Mouse (Mus musculus) R1 (cell line): ENCODE measurements around the gene Rbsn.

Experiments used
- DNase-seq: peaks from one replicate; pipeline ENCODE4 v3.0.0-alpha.2; 2018; ENCODE audit warnings: low read depth, low spot score

Gene Rbsn

DNA sequence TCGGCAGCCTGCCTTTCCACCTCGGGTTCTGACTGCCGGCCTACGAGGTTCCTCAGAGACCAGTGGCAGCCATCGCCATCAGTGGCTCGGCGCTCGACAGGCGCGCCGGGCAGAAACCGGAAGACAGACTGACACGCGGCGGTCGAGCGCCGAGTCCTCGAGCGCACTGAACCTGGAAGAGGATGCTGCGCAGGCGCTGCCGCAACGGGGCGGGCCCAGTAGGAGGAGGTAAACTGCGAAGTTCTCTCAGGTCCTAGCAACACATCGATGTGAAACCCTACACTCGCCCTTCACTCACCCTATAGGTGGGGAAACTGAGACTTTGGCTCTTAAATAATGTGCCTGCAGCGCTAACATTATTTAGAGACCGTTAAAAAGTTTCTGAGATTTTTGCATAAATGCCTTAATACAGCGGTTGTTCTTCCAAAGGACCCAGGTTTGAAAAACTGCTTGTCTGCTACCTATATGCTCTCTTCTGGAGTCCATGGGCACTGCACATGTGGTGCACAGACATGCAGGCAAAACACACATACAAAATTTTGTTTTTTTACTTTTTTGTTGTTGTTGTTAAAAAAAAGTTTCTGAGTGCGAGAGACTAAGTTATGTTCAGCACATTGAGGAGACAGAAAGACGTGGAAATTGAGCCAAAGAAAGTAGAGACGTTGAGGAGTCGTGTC is at the start of gene Rbsn:
TSS of gene Rbsn (minus strand) at position 153 of the 677 bp plus-strand sequence.
- DNase-seq, result peak; percentile 96

DNA sequence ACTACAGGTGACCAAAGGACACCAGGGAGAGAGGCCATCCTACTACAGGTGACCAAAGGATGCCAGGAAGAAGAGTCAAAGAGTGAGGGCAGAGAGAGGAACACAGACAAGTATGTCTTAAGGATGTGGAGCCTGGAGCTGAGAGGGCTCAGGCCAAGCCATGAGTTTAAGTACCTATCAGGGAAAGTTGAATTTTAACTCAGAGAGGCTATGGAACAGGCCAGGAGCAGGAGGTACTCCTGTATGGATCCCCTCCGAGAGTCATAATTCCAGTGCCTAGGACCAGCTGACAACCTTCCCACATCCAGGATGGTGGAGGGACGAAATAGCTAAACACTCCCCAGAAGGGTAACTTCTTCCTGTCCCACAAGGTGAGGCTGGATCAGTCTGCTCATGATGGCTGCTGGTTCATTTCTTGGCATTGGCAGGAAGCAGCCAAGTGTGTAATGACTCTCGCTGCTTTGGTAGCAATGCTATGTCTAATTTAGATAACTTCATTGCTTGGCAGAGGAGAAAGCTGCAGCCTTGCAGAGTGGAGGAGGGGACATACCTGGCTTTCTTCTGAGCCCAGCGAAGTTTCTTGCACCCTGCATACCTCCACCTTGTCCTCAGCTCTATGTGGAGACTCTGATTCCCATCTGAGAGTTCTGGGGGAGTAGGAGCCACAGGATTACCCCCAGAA is 46.6 kb upstream of the Rbsn start:
- DNase-seq, result no peak

DNA sequence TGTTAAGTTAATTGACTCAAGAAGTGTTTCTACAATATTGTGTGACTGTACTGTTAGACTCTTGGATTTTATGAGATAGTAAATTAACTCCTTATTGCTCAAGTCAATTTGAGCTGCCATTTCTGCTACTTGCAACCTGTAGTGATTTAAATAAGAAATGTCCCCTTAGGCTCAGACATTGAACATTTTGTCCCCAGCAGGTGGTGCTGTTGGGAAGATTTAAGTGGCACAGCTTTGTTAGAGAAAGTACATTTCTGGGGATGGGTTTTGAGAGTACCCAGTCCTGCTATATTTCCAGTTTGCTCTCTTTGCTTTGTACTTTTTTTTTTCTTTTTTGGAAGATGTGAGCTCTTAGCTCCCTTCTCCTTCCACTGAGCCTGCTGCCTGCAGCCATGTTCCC is 40.6 kb upstream of the Rbsn start:
- peak; percentile 56 for DNase-seq

DNA sequence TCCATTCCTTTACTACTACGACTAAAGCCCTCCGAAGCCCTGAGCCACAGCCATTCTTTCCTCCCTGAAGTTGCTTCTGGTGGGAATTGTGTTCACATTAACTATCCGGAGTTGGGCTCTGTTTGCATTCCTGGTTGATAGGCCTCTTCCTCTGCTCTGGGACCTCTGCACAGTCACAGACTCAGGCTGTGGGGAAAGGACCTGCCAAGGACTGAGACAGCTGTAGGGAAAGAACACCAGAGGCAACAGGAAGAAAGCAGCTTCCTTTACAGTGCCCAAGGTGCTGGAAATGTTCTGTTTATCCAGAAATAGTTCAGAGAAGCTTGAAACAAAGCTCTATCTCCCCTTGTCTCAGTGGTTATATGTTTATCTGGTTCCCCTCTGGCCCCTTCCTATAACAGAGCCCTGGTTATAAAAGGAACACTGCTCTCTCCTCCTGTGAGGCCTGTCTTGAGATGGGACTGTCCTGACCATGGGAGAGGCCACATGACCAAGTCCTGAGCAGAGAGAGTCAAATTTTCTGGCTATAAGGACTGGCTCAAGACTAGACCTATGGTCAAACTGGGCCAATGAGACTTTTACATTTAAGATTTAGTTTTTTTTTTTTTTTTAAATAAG is 38.6 kb upstream of the Rbsn start:
- no peak for DNase-seq

DNA sequence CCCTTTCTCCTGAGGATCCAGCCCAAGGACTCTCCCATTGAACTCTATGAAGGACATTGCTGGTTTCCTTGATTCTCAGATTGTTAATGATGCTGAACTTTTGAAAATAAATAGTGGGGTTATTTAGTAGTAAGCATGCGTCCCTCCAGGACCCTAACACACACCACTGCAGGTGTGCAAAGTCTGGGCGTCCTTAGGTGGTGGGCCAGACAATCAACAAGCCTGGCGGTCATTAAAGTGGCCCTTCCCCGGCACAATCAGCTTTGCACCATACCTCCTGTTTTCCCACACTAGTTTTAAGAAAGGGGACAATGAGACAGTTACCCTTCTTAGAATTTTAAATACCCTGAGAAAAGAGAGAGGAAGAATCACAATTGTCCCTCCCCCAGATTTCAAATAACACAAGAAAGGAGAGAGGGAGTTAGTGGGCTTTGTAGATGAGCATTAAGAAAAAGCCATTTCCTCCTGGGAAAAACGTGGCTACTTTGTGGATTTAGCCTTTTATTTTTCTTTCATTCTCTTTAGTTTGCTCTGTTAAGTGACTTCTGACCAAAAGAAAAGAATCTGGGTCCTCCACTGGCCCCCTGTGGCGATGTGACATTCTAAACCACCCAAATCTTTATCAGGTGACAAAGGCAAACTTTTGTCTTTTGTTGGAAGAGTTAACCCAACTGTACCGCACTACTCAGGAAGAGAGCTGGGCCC is 32.6 kb upstream of the Rbsn start:
- DNase-seq, result peak; percentile 92

DNA sequence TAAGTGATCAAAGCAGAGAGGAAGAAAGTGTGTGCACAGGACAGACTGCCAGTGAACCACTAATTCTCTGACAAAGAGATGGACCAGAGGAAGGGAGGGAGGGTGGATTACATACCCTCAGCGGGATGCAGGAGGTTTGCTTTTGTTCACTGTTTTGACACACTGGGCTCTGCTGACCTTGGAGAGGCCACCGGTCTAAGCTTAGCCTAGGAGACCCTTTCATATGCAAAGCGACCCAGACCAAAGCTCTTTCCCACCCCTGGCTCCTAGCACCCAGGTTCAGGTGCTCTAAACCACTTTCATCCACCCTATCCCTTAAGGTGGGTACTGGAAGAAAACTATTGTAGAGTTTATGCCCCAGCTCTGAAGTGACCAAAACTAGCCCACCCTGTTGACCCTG is 31.6 kb upstream of the Rbsn start:
- DNase-seq, result peak; percentile 86

DNA sequence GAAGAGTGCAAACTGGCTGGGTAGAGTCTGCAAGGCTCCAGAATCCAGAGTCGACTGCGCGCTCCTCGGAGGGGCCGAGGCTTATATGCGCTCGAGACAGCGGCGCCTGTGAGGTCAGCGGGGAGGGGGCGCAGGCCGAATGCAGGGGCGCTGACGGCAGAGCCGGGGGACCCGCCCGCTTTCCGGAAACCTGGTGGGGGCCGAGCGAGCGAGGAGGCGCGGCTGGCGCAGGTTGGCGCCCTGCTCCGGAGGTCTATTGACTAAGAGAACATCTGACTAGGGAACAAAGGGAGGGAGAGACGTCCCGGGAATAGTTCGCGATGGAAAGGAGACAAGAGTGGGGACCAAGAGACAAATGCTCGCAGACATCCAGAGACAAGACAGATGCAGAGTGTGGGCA is 29.9 kb upstream of the Rbsn start, which contains the start of gene Trh:
TSS of gene Trh (minus strand) at position 60 of the 400 bp plus-strand sequence.
- DNase-seq, result peak; percentile 61

DNA sequence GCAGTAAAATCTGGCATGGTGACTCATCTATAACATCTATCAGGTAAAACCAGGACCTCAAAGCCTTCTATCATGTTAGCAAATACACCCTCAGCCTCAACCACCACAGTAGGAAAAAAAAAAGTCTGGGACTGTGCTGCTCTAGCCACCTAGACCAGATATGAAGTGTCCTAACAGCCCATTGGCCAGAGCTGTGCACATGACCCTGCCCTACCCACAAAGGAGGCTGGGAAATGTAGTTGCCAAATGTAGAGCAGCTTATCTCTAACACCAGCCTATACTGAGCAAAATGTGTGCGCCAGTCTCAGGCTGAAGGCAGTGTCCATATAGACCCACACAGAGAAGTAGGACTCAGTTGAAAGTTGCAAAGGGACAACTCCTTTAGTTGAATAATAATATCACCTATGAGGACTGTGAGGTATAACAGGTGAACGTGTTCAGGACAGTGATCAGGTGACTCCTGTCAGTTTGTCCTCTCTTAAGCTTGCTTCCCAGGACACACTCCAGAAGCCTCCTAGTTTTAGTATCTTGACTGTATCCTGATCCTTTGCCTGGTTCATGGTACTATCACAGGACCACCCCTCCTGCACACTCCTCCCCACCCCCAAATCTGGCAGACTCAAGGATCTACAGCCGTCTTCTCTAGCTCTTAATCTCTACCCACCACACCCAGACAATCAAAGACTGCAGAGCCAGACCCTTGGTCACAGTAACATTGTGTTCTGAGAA is 26.6 kb upstream of the Rbsn start:
- peak; percentile 60 for DNase-seq

DNA sequence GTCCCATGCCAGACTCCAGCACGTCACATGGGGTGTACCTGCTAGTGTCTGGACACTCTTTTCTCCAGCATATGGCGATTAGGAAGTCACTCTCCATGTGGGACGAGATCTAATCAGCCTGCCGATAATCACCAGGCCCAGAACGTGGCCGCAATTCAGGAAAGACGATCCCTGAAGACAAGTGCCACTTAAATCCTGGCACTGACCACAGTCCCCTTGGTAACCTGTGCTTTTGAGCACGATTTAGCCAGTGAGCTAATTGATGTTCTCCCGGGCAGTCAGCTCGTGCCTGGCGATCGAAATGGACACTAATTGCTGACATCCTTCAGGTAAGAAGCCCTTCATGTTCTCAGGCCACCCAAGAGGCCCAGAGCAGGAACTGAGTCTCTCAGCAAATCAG is 20.3 kb upstream of the Rbsn start:
- DNase-seq, result no peak

DNA sequence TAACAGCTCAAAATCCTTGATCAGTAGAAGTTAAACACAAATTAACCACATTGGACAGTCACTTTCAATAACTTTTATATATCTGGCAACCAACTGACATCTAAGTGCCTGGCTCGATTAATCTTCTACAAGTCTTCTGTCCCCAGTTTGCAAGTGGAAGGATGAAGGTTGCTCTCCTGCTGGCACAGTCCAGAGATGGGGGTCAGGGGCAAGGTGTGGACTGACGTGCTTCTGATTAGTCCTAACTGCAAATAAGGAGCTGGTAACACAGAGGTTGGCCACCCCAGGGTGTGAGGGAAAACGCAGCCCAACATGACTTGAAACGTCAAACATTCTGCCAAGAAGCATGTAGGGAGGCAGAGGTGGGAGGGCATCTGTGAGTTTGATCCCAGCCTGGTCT is 17.0 kb upstream of the Rbsn start:
- DNase-seq, result no peak

DNA sequence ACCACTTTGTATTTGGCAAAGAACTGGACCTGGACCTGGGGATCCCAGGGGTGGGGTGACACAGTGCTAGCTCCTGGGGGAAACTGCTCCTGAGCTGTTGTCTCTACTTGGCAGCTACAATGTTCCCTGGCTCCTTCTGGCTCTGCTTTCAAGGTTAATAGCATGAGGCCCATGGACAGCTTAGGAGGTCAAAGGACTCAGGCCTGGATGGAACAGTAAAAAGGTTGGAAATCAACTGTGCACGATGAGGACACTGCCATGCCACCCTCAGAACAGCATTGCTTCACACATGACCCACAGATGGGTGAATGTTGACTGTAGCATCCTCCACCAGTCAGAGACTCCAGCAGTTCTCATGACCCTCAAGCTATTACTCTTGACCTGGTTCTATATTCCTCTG is 16.6 kb upstream of the Rbsn start:
- no peak for DNase-seq

DNA sequence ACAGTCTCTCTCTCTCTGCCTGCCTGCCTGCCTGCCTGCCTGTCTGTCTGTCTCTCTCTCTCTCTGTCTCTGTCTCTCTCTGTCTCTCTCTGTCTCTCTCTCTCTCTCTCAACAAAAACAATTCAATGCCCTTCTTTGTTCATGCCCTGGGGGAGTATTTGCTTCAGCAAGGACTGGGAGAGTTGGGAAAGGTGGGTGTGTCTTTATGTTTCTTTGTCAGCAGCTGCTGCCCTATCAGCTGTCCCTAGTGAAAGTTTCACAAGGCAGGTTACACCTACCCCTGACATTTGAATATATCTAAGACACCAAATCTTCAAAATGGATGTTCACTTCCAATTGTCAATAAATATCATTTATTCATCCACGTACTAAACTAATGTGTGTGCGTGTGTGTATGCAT is 14.9 kb upstream of the Rbsn start:
- peak; percentile 41 for DNase-seq

DNA sequence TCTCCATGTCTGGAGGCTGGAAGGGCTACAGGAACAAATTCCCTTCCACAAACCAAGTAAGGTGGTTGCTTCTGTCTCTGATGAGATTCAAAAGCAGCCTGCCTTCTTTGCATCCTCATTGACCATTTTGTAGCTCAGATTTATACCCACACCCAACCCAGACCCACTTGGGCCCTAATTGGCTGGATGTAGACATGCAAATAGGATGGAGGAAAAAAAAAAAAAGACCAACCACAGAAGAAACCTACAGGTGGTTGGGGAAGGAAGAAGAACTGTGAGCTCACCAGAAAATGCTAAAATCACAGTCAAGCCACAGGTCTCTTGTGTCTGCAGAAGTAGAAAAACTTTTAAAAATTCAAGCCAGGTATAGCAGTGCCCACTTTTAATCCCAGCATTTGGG is 14.4 kb upstream of the Rbsn start:
- no peak for DNase-seq

DNA sequence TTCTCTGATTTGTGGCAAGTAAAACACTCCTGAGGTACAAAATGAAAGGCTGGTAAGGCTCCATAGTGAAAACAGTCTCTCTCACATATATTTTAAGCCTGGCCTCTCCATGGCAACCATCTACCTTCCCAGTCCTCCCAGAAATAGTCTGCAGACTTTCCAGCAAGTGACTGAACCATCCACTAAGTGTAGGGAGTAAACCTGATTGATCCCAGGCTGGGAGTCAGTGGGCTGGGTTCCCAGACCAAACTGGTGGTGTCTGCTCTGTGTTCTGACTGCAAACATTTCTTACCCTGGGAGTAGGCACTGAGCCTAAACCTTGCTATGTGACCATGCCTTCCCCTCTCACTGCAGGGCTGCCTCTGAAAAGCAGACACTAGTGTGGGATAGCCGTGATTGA is 10.3 kb upstream of the Rbsn start:
- no peak for DNase-seq

DNA sequence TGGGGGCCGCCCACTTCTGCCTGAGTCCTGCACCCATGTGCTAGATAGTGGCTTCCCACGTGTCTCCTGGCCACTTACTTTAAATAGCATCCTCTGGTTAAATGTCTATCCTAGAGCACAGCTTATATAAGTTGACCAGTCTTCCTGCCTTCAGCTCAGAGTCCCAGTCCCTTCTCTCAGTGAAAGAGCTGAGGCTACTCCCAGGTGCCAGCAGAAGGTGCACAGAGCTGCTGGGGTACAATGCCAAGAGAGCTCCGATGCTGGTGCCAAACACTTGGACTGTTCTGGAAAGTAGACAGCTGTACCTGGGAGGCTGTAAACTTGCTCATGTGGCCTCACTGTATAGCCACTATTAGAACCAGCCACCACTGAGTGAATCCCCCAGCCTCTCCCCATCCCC is 7.3 kb upstream of the Rbsn start:
- DNase-seq, result no peak

DNA sequence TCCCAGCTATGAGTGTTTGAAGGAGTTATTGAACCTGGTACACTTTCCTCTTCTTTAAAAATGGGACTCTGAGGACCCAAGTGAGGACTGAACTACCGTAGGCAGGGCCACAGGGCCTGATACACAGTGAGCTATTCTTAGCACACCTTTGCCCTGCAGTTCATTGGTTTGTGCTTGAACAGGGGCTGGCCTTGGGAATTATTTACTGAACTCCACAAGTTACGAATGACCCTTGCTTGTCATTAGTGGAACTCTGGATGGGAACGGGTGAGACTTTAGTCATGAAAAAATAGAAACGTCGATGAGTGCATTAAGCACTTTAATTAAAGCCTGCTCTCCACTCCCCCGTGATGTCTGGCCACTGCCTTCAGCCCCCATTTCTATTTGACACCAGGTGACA is 6.9 kb upstream of the Rbsn start:
- DNase-seq, result no peak

DNA sequence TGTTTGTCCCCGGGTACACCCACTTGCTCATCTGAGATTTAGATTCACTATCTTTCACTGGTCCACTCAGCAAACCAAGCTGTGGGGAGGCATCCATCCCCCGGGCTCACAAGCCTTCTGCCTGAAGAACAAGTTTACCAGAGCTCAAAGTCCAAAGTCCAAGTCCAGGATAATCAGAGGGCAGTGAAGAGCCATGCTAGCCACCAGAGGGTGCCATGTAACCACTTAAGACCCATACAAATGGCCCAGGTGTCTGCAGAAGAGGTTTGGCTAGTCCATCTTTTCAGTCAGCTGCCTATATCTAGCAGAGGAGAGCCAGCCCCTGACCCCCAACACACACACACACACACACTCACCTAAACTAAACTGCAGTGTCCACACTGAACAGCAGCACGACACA is 4.7 kb upstream of the Rbsn start:
- DNase-seq, result peak; percentile 63

DNA sequence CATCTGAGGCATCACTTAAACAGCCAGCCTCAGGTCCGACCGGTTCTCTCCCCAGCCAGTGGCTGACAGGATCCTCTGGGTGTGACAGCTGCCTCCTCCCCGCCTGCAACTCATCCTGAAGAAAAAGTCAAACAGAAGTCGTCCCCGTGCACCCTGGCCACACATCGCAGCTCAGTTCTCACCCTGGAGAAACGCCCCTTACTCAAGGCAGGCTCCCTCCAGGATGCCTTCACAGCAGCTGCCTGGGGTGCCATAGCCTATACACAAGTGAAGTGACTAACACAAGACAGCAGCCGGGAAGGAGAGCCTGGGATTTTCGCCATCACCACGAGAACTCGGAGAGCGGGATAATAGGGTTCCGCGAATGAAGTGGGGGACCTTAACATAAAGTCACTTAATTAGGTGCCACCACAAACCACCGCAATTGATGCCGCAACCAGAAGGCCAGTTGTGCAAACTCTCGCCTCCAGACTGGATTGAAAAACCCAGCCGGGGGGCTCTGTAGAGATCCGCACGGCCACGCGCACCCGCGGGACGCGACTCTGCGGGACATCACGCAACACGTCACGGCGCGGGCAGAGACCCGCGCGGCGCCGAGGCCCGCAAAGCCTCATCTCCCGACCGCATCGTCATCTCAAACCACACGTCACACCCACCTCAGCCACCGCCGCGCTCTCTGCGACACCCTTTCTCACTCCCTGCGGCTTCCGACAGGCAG is 511 bp downstream of the Rbsn start:
- DNase-seq, result peak; percentile 62

DNA sequence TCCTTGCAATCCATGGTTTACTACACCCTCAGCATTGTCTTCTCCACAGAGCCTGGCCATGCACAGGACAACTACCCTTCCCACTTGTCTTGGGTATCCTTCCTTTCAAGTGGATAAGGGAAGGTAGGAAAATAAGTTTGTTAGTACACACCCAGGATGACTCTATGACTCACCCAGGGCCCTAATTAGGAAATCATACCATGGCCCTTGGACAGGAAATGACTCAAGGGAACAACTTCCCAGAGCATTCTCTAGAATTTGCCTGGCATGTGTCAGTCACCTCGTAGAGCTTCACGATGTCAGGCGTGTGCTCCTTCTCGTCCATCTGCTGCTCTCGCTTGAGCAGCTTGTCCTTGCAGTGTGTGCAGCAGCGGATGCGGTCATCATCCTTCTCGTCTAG is 15.3 kb downstream of the Rbsn start:
- no peak for DNase-seq

DNA sequence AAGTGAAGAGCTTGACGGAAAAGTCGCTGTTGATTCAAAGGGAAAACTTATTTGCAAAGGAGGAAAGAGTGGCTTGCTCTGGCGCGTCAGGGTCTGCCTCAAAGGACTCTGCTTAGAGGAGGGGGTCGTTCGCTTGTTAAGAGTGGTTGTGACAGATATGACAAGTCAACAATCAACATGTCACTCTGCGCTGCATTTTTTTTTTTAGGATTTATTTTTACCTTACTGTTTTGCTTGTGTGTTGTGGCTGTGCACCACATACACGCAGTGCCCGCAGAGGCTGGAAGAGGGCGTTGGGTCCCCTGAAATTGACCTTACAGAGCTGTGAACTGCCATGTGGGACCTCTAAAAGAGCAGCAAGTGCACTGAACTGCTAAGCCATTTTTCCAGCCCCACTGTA is 30.5 kb downstream of the Rbsn start:
- no peak for DNase-seq

DNA sequence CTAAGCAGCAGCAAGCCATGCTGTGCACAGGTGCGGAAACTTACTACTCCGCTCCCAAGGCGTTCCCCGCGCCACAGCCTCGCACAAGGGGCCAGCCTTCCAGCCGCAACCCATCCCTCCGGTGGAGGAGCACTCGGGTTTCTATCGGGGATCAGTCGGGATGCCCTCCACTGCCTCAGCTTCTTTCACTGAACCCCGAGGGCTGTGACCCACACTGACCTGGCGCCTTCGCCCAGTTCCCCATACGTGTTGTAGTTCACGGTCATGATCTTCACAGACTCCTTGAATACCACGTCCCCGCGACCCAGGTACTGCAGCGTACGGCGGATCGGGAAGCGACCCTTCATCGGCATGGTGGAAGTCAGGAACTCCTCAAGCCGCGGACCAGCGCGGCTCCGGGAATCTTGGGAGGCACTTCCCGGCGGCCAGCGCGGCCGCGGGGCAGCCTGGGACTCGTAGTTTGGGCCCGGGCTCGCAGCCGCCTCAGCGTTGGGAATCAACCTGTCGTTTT is 31.0 kb downstream of the Rbsn start, which contains the start of gene Mrps25:
TSS of gene Mrps25 (minus strand) at position 413 of the 511 bp plus-strand sequence.
- peak; percentile 79 for DNase-seq
